Mouse (Mus musculus) lung, postnatal 10 days (tissue): ENCODE results near the gene Ercc5.

ENCODE experiments used
- DNase-seq: peaks from one replicate; pipeline ENCODE4 v3.0.0; 2021

Ercc5 gene

GRCm38 (mm10) chr1:44178086-44178485 is 30.5 kb downstream of the Ercc5 start:
- DNase-seq, result no peak

DNA sequence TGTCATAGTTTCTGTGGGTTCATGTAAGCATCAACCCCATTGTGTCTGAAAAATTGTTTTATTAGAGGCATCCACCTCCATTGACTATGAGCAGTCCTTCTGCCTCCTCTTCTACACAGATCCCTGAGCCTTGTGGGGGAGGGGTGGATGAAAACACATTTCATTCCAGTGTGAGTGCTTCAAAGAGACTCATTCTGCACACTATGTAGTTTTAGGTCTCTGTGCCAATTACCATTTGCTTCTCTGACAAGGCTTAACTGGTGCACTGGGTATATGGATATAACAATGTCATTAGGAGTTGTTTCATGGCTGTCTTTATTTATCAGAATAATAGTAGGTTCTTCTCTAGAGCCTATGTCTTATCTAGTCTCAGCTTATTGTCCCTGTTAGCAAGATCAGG is 38.9 kb downstream of the Ercc5 start:
- no peak for DNase-seq

- DNase-seq, result peak; percentile 72
These were observed 51.0 kb downstream of the Ercc5 start for GRCm38 (mm10) chr1:44198273-44199171.

GRCm38 (mm10) chr1:44202876-44203275 is 55.3 kb downstream of the Ercc5 start:
- no peak for DNase-seq

DNA sequence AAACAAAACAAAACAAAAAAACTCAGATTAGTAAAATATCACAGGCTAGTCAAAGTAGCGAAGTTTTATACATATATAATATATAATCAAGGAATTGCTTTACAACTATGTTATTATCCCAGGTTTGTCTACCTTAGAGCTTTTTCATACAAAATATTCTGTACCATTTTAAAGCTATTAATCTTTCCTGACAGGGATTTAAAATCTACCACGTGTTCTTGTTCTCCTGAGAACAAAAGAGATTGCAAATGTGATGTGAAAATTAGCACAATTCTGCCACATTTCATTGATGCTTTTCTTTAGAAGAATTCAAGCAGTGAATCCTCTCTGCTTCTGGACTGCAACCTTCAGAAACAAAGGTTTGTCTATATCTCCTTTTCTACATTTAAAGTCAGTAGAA is 66.9 kb downstream of the Ercc5 start:
- no peak for DNase-seq

DNA sequence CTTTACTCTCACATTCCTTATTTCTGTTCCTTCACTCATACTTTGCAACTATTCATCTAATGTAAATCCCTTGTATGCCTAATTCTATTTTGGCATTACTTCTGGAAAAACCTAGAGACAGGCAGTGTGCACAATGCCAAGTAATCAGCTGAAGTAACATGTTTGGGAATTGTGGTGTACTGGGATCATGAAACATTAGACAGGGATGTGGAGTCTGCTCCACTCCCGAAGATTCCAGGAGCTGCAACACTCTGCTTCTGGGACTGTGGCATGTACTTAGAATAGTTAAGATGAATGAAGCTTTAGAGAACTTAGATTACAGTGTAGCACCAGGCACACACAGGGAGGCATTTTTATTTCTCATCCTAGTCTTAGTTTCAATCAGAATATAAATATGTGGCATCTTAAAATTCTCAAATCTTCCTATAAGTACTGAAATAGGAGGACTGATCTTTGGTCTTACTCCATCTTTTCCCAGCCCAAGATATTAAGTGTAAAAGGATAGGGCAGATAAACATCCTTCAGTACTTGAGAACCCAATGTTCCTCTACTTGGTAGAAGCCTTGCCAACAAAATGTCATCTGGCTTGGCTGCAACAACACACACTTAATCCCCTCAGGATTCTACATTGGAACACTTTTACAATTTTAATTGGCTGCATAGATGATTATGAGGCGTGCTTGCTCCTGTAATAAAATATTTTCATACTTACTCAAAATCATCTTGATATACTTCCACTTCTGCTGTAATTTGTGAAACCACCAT is 69.0 kb downstream of the Ercc5 start:
- DNase-seq, result peak; percentile 79

GRCm38 (mm10) chr1:44217118-44217517 is 69.6 kb downstream of the Ercc5 start:
- DNase-seq, result no peak

DNA sequence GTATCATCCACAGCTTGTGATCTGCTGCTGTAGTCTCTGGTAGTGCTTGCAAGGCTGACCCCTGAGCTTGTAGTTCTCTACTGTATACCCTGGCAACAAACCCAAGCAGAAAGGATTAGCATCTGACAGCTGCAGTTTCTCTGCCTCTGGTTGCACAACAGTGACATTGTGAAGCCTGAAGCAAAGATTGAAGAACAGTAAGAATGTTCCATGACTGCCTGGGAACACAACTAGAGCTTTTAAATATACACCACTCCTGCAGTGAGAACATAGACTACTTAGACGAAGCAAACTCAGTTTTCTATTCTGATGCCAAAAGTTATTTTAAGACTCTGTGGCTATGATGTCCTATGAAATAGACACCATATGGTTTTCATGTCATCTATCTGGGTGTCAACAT is 71.3 kb downstream of the Ercc5 start, which contains the start of gene Mettl21e:
TSS of gene Mettl21e (minus strand) at position 86 of the 400 bp plus-strand sequence.
- peak; percentile 74 for DNase-seq

DNA sequence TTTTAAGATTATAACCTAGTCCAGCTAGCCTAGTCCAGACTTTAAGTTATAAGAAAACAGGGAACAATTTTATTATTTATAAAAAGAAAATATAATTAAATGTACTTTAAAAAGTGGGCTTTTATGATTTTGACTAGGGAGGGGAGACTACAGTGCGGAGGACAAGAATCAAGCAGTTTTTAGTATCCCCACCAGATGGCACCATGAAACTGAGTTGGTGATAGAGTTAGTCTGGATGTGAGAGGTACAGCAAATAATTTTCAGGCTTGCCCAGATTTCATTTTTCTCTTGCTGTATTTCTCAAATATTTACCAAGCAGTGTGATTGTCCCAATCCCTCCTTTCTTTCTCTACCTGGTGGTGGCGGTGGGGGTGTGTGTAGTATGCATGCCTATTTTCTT is 81.5 kb downstream of the Ercc5 start:
- DNase-seq, result peak; percentile 75
